Mouse (Mus musculus) small intestine, adult 2 months (tissue): ENCODE data around the gene Eif4a1. TPM values are rescaled to one million over a fixed set of nuclear protein-coding genes. Genes with fewer than 3 reads are reported as not detected.

ENCODE experiments used
- H3K27ac ChIP-seq: fragments of 200-500 bp; 2 replicates; pipeline ENCODE4 v1.5.1; 2012; ENCODE audit warnings: low read depth, low read length, control low read depth, inconsistent platforms; ENCODE audit not compliant: insufficient read depth
- H3K27me3 ChIP-seq: fragments of 200-500 bp; 2 replicates; pipeline ENCODE4 v1.6.1; 2012; ENCODE audit warnings: mild to moderate bottlenecking, moderate library complexity, low read length, inconsistent platforms; ENCODE audit not compliant: control insufficient read depth, insufficient read depth
- H3K36me3 ChIP-seq: fragments of 200-500 bp; 2 replicates; pipeline ENCODE4 v1.6.1; 2012; ENCODE audit warnings: mild to moderate bottlenecking, low read length, control low read depth, inconsistent platforms; ENCODE audit not compliant: control insufficient read depth, insufficient read depth
- H3K4me1 ChIP-seq: fragments of 200-500 bp; 2 replicates; pipeline ENCODE4 v1.6.1; 2012; ENCODE audit warnings: low read length, inconsistent platforms, mixed read lengths; ENCODE audit not compliant: control insufficient read depth, insufficient read depth, insufficient read length
- H3K4me3 ChIP-seq: fragments of 200-500 bp; 2 replicates; pipeline ENCODE4 v1.5.1; 2012; ENCODE audit warnings: low read depth, mild to moderate bottlenecking, control low read depth, inconsistent platforms, low read length, moderate library complexity
- CTCF ChIP-seq: fragments of 200-500 bp; IDR thresholded peaks from 2 replicates; pipeline ENCODE4 v1.5.1; 2012; ENCODE audit warnings: low read depth, mild to moderate bottlenecking, control low read depth, inconsistent platforms, low read length, moderate library complexity, mixed read lengths; ENCODE audit not compliant: insufficient replicate concordance, insufficient read length; ENCODE audit errors: extremely low read depth
- POLR2A ChIP-seq: fragments of 200-500 bp; IDR thresholded peaks from 2 replicates; pipeline ENCODE4 v1.6.1; 2012; ENCODE audit warnings: low read depth, mild to moderate bottlenecking, control low read depth, inconsistent platforms, low read length, moderate library complexity
- WGBS: fragments of 180-500 bp; shearing (Covaris S2); methylation state at CpG from one replicate; pipeline ENCODE4 v1.1.7; 2018; 5-methylcytosine and 5-hydroxymethylcytosine counted together
- polyA plus RNA-seq: library from polyadenylated mRNA; depleted of rRNA; stranded (reverse); fragments of >200 nt; gene quantifications from 2 replicates; pipeline ENCODE4 v1.2.3, GENCODE M21; 2012

Gene Eif4a1
- polyA plus RNA-seq, 1 experiment: 134 TPM

DNA sequence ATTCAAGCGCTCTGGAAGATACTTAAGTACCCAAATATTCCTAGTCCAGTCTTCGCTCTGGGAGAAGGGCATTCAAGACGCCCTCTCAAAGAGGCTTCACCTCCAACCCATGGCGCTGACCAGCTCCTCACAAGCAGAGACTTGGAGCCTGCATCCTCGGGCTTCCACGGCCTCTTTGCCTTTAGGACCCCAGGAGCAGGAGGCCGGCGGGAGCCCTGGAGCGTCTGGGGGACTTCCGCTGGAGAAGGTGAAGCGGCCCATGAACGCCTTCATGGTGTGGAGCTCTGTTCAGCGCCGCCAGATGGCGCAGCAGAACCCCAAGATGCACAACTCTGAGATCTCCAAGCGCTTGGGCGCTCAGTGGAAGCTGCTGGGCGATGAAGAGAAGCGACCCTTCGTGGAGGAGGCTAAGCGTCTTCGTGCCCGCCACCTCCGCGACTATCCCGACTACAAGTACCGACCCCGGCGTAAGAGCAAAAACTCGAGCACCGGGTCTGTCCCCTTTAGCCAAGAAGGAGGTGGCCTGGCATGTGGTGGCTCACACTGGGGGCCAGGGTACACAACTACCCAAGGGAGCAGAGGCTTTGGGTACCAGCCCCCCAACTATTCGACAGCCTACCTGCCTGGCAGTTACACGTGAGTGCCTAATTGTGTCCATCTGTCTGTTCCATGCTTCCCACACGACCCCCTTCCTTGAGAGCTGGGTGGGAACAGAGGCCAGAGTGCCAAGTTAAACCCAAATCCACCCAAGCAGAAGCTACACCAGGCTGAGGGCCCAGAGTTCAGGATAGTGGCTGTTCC, 16.8 kb downstream of the Eif4a1 start, which contains the start of gene Sox15:
Gene Sox15 (plus strand): TSS at position 51 of the 801 bp plus-strand sequence.
- H3K27me3 ChIP-seq: no peaks in the 10 kb centered on the region
- no peaks in the 10 kb centered on the region for H3K4me1 ChIP-seq
- H3K4me3 ChIP-seq: no peak within 1 kb of the TSS
- WGBS: 53% methylated on average over 34 of the region's 34 CpGs
- TF ChIP-seq CTCF (peak; percentile 68), POLR2A (no peak)
- no peak within 1 kb of the TSS for H3K27ac ChIP-seq
- peaks cover 54% of the 10 kb centered on the region for H3K36me3 ChIP-seq

DNA sequence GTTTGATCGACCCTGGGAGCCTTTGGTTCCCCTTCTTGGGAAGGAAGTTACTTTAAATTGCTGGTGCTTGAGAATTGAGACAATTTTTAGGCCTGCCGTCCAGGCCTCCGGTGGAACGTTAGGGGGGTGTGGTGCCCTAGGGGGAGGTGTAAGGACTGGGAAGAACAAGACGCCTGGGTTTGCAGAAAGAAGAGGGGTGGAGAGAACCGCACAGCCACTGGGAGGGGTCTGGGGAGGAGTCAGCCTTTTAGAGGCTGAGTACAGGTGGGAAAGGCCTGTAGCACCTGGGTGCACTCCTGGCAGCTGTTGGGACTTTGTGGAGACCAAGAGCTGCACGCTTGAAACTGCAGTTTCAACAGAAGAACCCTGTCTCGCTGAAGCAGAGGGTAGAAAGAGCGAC, 17.5 kb downstream of the Eif4a1 start:
- H3K27ac ChIP-seq: no peak overlapping the region
- H3K36me3 ChIP-seq: peaks cover 61% of the 10 kb centered on the region
- H3K4me1 ChIP-seq: no peaks in the 10 kb centered on the region
- H3K4me3 ChIP-seq: no peak overlapping the region
- no peaks in the 10 kb centered on the region for H3K27me3 ChIP-seq
- 41% methylated on average over 9 of the region's 9 CpGs for WGBS
- TF ChIP-seq CTCF (no peak), POLR2A (no peak)

DNA sequence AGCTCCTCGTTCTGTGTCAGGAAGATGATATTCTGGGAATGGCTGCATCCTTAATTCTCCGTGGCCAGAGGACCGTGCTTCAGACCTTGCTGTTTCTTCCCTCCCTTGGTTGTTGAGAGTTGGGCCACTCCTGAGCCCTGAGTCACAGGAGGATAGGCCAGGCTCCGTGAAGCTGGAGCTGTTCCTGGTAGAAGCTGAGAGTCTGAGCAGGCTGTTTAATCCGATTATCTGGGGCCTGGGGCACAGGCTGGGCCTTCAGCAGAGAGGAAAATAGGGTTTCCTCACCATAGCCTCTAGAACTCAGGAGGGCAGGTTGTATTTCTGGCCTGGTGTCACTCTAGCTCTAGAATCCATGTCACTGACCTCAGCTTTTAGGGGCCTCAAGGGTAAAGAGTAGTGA, 18.8 kb downstream of the Eif4a1 start:
- no peak for TF ChIP-seq POLR2A
- TF ChIP-seq CTCF: no peak
- WGBS: 72% methylated on average over 5 of the region's 5 CpGs

DNA sequence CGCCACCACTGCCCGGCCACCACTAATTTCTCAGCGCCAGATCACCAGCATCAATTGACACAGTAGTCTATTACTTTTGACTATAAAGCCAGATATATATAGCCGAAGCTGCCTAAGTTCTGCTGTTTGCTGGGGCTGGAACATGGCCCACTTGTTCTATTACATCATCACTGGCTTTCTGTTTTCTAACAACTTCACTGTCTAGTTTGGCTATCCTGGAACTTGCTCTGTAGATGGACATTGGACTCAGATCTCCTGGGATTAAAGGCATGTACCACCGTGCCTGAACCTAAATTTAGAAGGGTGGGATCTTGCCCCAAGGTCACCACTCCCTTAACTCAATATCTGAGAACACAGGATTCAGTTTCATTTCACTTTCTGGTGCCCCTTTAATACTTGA, 26.4 kb downstream of the Eif4a1 start:
- H3K36me3 ChIP-seq: peaks cover 76% of the 10 kb centered on the region
- no peak for TF ChIP-seq POLR2A
- no peak for TF ChIP-seq CTCF
- H3K4me3 ChIP-seq: no peak overlapping the region
- H3K27ac ChIP-seq: no peak overlapping the region
- H3K27me3 ChIP-seq: no peaks in the 10 kb centered on the region
- WGBS: 76% methylated on average over 5 of the region's 5 CpGs
- H3K4me1 ChIP-seq: no peaks in the 10 kb centered on the region

More for the DNA sequence above, 18.8 kb downstream of the Eif4a1 start:
- no peak overlapping the region for H3K4me3 ChIP-seq
- H3K27ac ChIP-seq: no peak overlapping the region
- peaks cover 66% of the 10 kb centered on the region for H3K36me3 ChIP-seq
- H3K4me1 ChIP-seq: no peaks in the 10 kb centered on the region
- H3K27me3 ChIP-seq: no peaks in the 10 kb centered on the region

DNA sequence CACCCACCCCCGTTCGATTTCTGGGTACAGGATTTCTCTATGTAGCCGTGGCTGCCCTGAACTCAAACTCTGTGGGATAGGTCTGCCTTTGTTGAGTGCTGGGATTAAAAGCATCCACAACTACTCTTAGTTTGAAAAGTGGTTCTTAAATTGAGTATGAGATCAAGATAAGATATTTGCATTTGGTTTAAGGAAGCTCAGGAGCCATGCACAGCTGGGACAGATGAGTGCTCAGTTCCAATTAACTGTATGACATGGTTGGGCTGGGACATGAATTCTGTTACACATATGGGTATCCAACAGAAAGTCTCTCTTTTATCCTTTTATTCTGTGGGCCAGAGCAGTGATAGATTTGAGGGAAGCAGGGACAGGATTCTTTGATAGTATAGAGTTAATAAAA, 36.8 kb downstream of the Eif4a1 start:
- 39% methylated on average over 3 of the region's 3 CpGs for WGBS
- Histone ChIP-seq H3K36me3 (peaks cover 16% of the 10 kb centered on the region), H3K4me3 (no peak overlapping the region), H3K27me3 (no peaks in the 10 kb centered on the region), H3K27ac (no peak overlapping the region), H3K4me1 (no peaks in the 10 kb centered on the region)
- TF ChIP-seq POLR2A (no peak), CTCF (no peak)

DNA sequence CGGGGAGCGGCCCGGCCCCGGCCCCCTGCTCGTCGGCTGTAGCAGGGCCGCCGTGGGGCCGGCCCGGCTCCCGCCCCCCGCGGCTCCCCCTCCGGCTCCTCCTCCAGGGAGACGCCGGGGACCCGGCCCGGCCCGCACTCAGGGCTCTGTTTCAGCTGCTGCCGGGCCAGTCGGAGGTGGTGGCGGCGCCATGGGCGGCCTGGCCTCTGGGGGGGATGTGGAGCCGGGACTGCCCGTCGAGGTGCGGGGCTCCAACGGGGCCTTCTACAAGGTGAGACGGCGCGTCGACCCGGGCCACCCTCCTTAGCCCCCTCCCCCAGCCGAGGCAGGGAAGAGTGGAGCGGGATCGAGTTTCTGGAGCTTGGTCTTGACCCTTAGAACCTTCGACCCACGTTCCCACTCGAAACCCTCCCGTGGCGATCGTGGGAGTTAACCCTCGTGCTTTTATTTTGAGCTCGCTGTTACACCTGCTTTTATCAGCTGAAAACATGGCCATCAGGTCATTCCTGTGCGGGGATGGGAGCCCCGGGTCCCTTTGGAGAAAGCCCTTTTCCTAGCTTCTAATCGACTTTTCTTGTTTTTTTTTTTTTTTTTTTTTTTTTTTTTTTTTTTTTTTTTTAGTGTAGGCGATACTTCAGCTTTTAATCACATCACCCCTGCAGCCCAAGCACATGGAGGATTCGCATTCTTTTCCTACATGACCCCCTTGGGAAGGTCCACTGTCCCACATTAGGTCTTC, 38.9 kb downstream of the Eif4a1 start:
- peak overlapping the region; percentile 26; the same call in 1 of the 2 replicates for H3K27ac ChIP-seq
- WGBS: under 1% methylated on average over 50 of the region's 50 CpGs
- no peak for TF ChIP-seq POLR2A
- H3K4me1 ChIP-seq: no peaks in the 10 kb centered on the region
- peak overlapping the region; percentile 86 for H3K4me3 ChIP-seq
- H3K27me3 ChIP-seq: no peaks in the 10 kb centered on the region
- H3K36me3 ChIP-seq: peaks cover 2% of the 10 kb centered on the region
